ENCODE assay signal across 21 mouse cellular contexts in genomic region chr13:31248996-31249395, GRCm38 (mm10).
"Had no signal": no experiment of that assay in that cellular context is flagged by ENCODE, and none has a peak within 500 bp of the region (broad histone marks: within the 10 kb centered on the region; RNA-seq: fewer than 3 reads in every experiment).

No protein-coding gene starts in this region.

- H3K4me2 ChIP-seq: limb, embryonic 13.5 days; liver, embryonic 12.5 days; liver, embryonic 15.5 days; midbrain, embryonic 13.5 days; neural tube, embryonic 13.5 days; stomach, embryonic 15.5 days had no signal

- DNase-seq: kidney, adult 2 months; kidney, postnatal 25 days; liver; lung, adult 18-20 months; retina, postnatal 1 day; right cerebral cortex, postnatal 25 days; spleen, adult 18-20 months; thymus, postnatal 25 days had no signal

- H3K9me3 ChIP-seq: limb, embryonic 10.5 days; limb, embryonic 13.5 days; liver, embryonic 12.5 days; liver, embryonic 15.5 days; megakaryocyte, embryonic 14.5 days; midbrain, embryonic 10.5 days; midbrain, embryonic 13.5 days; neural tube, embryonic 13.5 days; stomach, embryonic 15.5 days had no signal

- ATAC-seq: liver, embryonic 12.5 days; midbrain, embryonic 13.5 days; midbrain, embryonic 16.5 days had no signal

- H3K27me3 ChIP-seq: limb, embryonic 13.5 days; liver, embryonic 12.5 days; liver, embryonic 15.5 days; megakaryocyte, embryonic 14.5 days; midbrain, embryonic 13.5 days; neural tube, embryonic 13.5 days; stomach, embryonic 15.5 days had no signal

- H3K27ac ChIP-seq: kidney, postnatal 0 days; layer of hippocampus, adult 2 months; limb, embryonic 10.5 days; limb, embryonic 13.5 days; liver, embryonic 12.5 days; liver, embryonic 15.5 days; midbrain, embryonic 10.5 days; midbrain, embryonic 13.5 days; neural tube, embryonic 13.5 days; stomach, embryonic 15.5 days had no signal

- H3K4me1 ChIP-seq: limb, embryonic 10.5 days; limb, embryonic 13.5 days; liver, embryonic 12.5 days; liver, embryonic 15.5 days; megakaryocyte, embryonic 14.5 days; midbrain, embryonic 10.5 days; midbrain, embryonic 13.5 days; neural tube, embryonic 13.5 days; stomach, embryonic 15.5 days had no signal

- H3K4me3 ChIP-seq: layer of hippocampus, adult 2 months; limb, embryonic 10.5 days; limb, embryonic 13.5 days; liver, embryonic 12.5 days; liver, embryonic 15.5 days; megakaryocyte, embryonic 14.5 days; midbrain, embryonic 10.5 days; midbrain, embryonic 13.5 days; myocyte; neural tube, embryonic 13.5 days; stomach, embryonic 15.5 days had no signal

- H3K9ac ChIP-seq: limb, embryonic 13.5 days; liver, embryonic 12.5 days; liver, embryonic 15.5 days; midbrain, embryonic 13.5 days; neural tube, embryonic 13.5 days; stomach, embryonic 15.5 days had no signal

- H3K36me3 ChIP-seq: limb, embryonic 10.5 days; limb, embryonic 13.5 days; liver, embryonic 12.5 days; liver, embryonic 15.5 days; midbrain, embryonic 10.5 days; midbrain, embryonic 13.5 days; neural tube, embryonic 13.5 days; stomach, embryonic 15.5 days had no signal
